Mouse (Mus musculus): ENCODE measurements around the gene Sfmbt2. TPM values are rescaled to one million over a fixed set of nuclear protein-coding genes. Genes with fewer than 3 reads are reported as not detected.

The Sfmbt2 gene
- polyA plus RNA-seq, 1 experiment from 2014 or later = 9.1 TPM

GRCm38 (mm10) chr2:10375024-10375372 lies 4.7 kb downstream of the Sfmbt2 start:
- no peaks in the 10 kb centered on the region for H3K9me3 ChIP-seq (ENCODE audit: control insufficient read depth, low read length)
- peak overlapping the region; percentile 60 for H3K9ac ChIP-seq (replicated peaks; ENCODE audit: low read depth, low read length)
- H3K4me2 ChIP-seq (ENCODE audit: low read depth, low read length) = peak overlapping the region; percentile 94
- WGBS = 0% methylated on average over 22 of the region's 22 CpGs
- no peaks in the 10 kb centered on the region for H3K36me3 ChIP-seq (ENCODE audit: control insufficient read depth, insufficient read depth, low read length)
- no peak overlapping the region for H3K27ac ChIP-seq (ENCODE audit: low read depth, low read length)
- peaks cover 5% of the 10 kb centered on the region for H3K4me1 ChIP-seq (ENCODE audit: control insufficient read depth, insufficient read depth, low read length)
- peak; percentile 45 for ATAC-seq (ENCODE audit: low read depth)
- peaks cover 23% of the 10 kb centered on the region for H3K27me3 ChIP-seq (ENCODE audit: control insufficient read depth, insufficient read depth, low read length)
- H3K4me3 ChIP-seq (ENCODE audit: low read depth, low read length) = peak overlapping the region; percentile 49

GRCm38 (mm10) chr2:10389988-10390387 lies 19.7 kb downstream of the Sfmbt2 start:
- Histone ChIP-seq H3K27ac (ENCODE audit: low read depth, low read length) (no peak overlapping the region), H3K4me1 (ENCODE audit: control insufficient read depth, insufficient read depth, low read length) (no peaks in the 10 kb centered on the region), H3K9me3 (ENCODE audit: control insufficient read depth, low read length) (no peaks in the 10 kb centered on the region), H3K36me3 (ENCODE audit: control insufficient read depth, insufficient read depth, low read length) (no peaks in the 10 kb centered on the region), H3K9ac (replicated peaks; ENCODE audit: low read depth, low read length) (no peak overlapping the region), H3K4me2 (ENCODE audit: low read depth, low read length) (no peak overlapping the region), H3K27me3 (ENCODE audit: control insufficient read depth, insufficient read depth, low read length) (no peaks in the 10 kb centered on the region), H3K4me3 (ENCODE audit: low read depth, low read length) (no peak overlapping the region)
- WGBS = 58% methylated on average over 4 of the region's 4 CpGs
- ATAC-seq (ENCODE audit: low read depth) = no peak

DNA sequence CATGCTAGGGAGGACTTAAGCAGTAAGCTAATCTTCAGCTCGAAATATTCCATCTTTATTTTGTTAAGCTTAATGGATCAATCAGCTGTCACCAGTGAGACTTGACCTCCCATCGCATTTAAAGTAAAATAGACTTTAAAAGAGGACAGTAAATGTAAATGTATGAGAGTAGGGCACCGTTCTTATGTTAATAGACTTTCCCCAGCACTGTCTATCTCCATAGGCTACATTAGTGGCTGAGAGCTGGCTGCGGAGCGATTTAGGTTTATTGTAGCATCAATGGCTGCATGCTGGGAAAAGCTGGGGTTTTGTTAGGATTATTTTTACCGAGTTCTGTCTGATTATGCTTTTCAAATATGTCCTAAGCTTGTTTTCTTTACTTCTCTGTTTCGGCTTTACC lies 20.5 kb downstream of the Sfmbt2 start:
- ATAC-seq (ENCODE audit: low read depth) = no peak
- Histone ChIP-seq H3K27me3 (ENCODE audit: control insufficient read depth, insufficient read depth, low read length) (no peaks in the 10 kb centered on the region), H3K4me1 (ENCODE audit: control insufficient read depth, insufficient read depth, low read length) (no peaks in the 10 kb centered on the region), H3K36me3 (ENCODE audit: control insufficient read depth, insufficient read depth, low read length) (no peaks in the 10 kb centered on the region), H3K27ac (ENCODE audit: low read depth, low read length) (no peak overlapping the region), H3K4me3 (ENCODE audit: low read depth, low read length) (no peak overlapping the region), H3K9me3 (ENCODE audit: control insufficient read depth, low read length) (no peaks in the 10 kb centered on the region), H3K4me2 (ENCODE audit: low read depth, low read length) (no peak overlapping the region), H3K9ac (replicated peaks; ENCODE audit: low read depth, low read length) (no peak overlapping the region)
- WGBS = 9% methylated on average over 7 of the region's 7 CpGs

DNA sequence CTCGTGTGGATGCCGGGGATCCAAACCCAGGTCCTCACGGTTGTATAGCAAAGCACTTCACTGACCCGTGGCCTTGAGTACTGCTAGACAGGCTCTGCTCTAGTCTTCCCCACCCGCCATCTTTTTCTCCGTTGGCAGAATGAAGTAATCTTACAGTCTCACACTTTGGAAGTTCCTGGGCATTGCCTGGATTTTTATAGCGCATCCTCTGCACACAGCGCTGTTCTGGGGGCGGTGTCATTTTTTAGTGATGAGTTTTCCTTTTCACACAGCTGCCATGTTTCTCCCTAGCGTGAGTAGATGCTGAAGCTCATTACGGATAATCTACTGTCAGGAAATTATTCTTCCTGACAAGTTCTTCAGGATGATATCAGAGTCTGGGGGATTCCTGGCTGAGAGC lies 24.8 kb downstream of the Sfmbt2 start:
- 88% methylated on average over 11 of the region's 11 CpGs for WGBS
- Histone ChIP-seq H3K4me3 (ENCODE audit: low read depth, low read length) (no peak overlapping the region), H3K36me3 (ENCODE audit: control insufficient read depth, insufficient read depth, low read length) (no peaks in the 10 kb centered on the region), H3K27ac (ENCODE audit: low read depth, low read length) (no peak overlapping the region), H3K27me3 (ENCODE audit: control insufficient read depth, insufficient read depth, low read length) (no peaks in the 10 kb centered on the region), H3K9me3 (ENCODE audit: control insufficient read depth, low read length) (no peaks in the 10 kb centered on the region), H3K4me2 (ENCODE audit: low read depth, low read length) (no peak overlapping the region), H3K4me1 (ENCODE audit: control insufficient read depth, insufficient read depth, low read length) (no peaks in the 10 kb centered on the region), H3K9ac (replicated peaks; ENCODE audit: low read depth, low read length) (no peak overlapping the region)
- peak; percentile 24; the same call in 1 of the 2 replicates for ATAC-seq (ENCODE audit: low read depth)

- ATAC-seq (ENCODE audit: low read depth) = no peak
These were observed 27.5 kb downstream of the Sfmbt2 start for GRCm38 (mm10) chr2:10397790-10398189.

DNA sequence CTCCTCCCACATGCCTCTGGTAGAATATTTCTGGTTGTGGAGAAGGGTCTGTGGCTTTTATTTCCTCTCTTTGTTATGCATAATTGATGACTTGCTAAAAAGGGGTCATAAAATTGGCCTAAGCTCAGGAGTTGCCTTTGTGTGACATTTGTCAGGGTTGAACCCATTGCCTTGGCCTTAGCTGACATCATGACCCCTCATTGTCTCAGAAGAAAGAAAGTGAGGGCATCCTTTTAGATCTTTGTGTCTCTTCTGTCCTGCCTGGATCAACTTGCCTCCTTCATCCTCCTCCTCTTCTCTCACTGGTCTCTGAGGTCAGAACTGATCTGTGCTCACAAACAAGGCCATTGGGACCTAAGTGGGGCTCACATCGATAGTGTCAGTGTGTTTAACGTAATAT lies 35.8 kb downstream of the Sfmbt2 start:
- ATAC-seq (ENCODE audit: low read depth) = no peak

More at GRCm38 (mm10) chr2:10397790-10398189, 27.5 kb downstream of the Sfmbt2 start:
- WGBS = 72% methylated on average over 9 of the region's 9 CpGs
- no peak overlapping the region for H3K27ac ChIP-seq (ENCODE audit: low read depth, low read length)
- H3K4me1 ChIP-seq (ENCODE audit: control insufficient read depth, insufficient read depth, low read length) = no peaks in the 10 kb centered on the region
- no peak overlapping the region for H3K4me3 ChIP-seq (ENCODE audit: low read depth, low read length)
- no peak overlapping the region for H3K4me2 ChIP-seq (ENCODE audit: low read depth, low read length)
- H3K9ac ChIP-seq (replicated peaks; ENCODE audit: low read depth, low read length) = no peak overlapping the region
- no peaks in the 10 kb centered on the region for H3K9me3 ChIP-seq (ENCODE audit: control insufficient read depth, low read length)
- H3K36me3 ChIP-seq (ENCODE audit: control insufficient read depth, insufficient read depth, low read length) = no peaks in the 10 kb centered on the region
- H3K27me3 ChIP-seq (ENCODE audit: control insufficient read depth, insufficient read depth, low read length) = no peaks in the 10 kb centered on the region

GRCm38 (mm10) chr2:10409422-10409821 lies 39.1 kb downstream of the Sfmbt2 start:
- Histone ChIP-seq H3K9ac (replicated peaks; ENCODE audit: low read depth, low read length) (no peak overlapping the region), H3K27me3 (ENCODE audit: control insufficient read depth, insufficient read depth, low read length) (no peaks in the 10 kb centered on the region), H3K36me3 (ENCODE audit: control insufficient read depth, insufficient read depth, low read length) (no peaks in the 10 kb centered on the region), H3K4me2 (ENCODE audit: low read depth, low read length) (no peak overlapping the region), H3K4me3 (ENCODE audit: low read depth, low read length) (no peak overlapping the region), H3K27ac (ENCODE audit: low read depth, low read length) (no peak overlapping the region), H3K4me1 (ENCODE audit: control insufficient read depth, insufficient read depth, low read length) (no peaks in the 10 kb centered on the region), H3K9me3 (ENCODE audit: control insufficient read depth, low read length) (no peaks in the 10 kb centered on the region)
- 59% methylated on average over 13 of the region's 13 CpGs for WGBS
- peak; percentile 26; the same call in 1 of the 2 replicates for ATAC-seq (ENCODE audit: low read depth)

More for the DNA sequence above, 35.8 kb downstream of the Sfmbt2 start:
- H3K4me3 ChIP-seq (ENCODE audit: low read depth, low read length) = no peak overlapping the region
- H3K9me3 ChIP-seq (ENCODE audit: control insufficient read depth, low read length) = no peaks in the 10 kb centered on the region
- H3K27me3 ChIP-seq (ENCODE audit: control insufficient read depth, insufficient read depth, low read length) = no peaks in the 10 kb centered on the region
- H3K4me2 ChIP-seq (ENCODE audit: low read depth, low read length) = no peak overlapping the region
- no peaks in the 10 kb centered on the region for H3K4me1 ChIP-seq (ENCODE audit: control insufficient read depth, insufficient read depth, low read length)
- 12% methylated on average over 2 of the region's 2 CpGs for WGBS
- no peak overlapping the region for H3K27ac ChIP-seq (ENCODE audit: low read depth, low read length)
- H3K36me3 ChIP-seq (ENCODE audit: control insufficient read depth, insufficient read depth, low read length) = no peaks in the 10 kb centered on the region
- H3K9ac ChIP-seq (replicated peaks; ENCODE audit: low read depth, low read length) = no peak overlapping the region

DNA sequence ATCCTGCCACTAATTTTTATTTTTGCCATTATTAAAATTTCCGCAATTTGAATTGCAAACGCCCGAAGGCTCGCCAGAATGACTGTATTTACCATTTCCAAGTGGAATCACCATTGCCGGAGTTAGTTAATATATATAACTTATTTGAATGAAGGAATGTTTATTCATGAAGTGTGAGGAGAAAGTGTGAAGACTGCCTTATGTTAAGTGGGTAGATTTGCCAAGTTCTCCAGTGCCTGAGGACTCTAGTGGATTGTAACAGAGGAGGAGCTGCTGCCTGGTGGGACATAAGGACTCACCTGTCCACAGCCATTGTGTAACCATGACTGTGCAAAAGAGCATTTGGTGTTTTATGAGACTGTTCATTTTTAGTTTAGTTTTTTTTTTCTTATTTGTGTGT lies 39.8 kb downstream of the Sfmbt2 start:
- no peak for ATAC-seq (ENCODE audit: low read depth)
- H3K27me3 ChIP-seq (ENCODE audit: control insufficient read depth, insufficient read depth, low read length) = no peaks in the 10 kb centered on the region
- no peaks in the 10 kb centered on the region for H3K36me3 ChIP-seq (ENCODE audit: control insufficient read depth, insufficient read depth, low read length)
- no peak overlapping the region for H3K27ac ChIP-seq (ENCODE audit: low read depth, low read length)
- 78% methylated on average over 5 of the region's 5 CpGs for WGBS
- no peaks in the 10 kb centered on the region for H3K9me3 ChIP-seq (ENCODE audit: control insufficient read depth, low read length)
- H3K4me3 ChIP-seq (ENCODE audit: low read depth, low read length) = no peak overlapping the region
- no peaks in the 10 kb centered on the region for H3K4me1 ChIP-seq (ENCODE audit: control insufficient read depth, insufficient read depth, low read length)
- H3K4me2 ChIP-seq (ENCODE audit: low read depth, low read length) = no peak overlapping the region
- no peak overlapping the region for H3K9ac ChIP-seq (replicated peaks; ENCODE audit: low read depth, low read length)

DNA sequence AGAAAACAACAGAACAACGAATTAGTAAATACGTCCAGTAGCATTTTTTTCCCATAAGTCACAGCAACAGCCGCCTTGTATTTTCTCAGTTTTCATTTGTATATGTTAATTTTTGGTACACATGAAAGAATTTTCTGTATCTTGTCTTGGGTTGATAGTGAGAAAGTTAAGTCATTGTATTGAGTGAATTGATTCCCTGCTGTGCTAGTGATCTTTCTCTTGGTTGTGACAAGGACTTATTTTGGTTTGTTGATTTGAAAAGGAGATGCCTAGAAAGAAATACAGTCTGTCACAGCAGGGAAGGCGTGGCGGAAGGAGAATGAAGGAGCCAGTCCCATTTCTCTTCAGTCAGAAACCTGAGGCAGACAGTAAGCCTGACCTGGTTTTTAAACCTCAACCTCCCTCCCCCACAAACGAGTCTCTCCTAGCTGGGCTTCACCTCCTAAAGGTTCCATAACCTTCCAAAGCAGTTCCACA lies 50.7 kb downstream of the Sfmbt2 start:
- no peaks in the 10 kb centered on the region for H3K4me1 ChIP-seq (ENCODE audit: control insufficient read depth, insufficient read depth, low read length)
- H3K4me3 ChIP-seq (ENCODE audit: low read depth, low read length) = no peak overlapping the region
- no peak overlapping the region for H3K4me2 ChIP-seq (ENCODE audit: low read depth, low read length)
- H3K27me3 ChIP-seq (ENCODE audit: control insufficient read depth, insufficient read depth, low read length) = no peaks in the 10 kb centered on the region
- ATAC-seq (ENCODE audit: low read depth) = no peak
- 54% methylated on average over 6 of the region's 6 CpGs for WGBS
- no peaks in the 10 kb centered on the region for H3K36me3 ChIP-seq (ENCODE audit: control insufficient read depth, insufficient read depth, low read length)
- no peak overlapping the region for H3K9ac ChIP-seq (replicated peaks; ENCODE audit: low read depth, low read length)
- H3K27ac ChIP-seq (ENCODE audit: low read depth, low read length) = no peak overlapping the region
- no peaks in the 10 kb centered on the region for H3K9me3 ChIP-seq (ENCODE audit: control insufficient read depth, low read length)
